Mouse (Mus musculus) spleen, postnatal 36 days (tissue): ENCODE results near the gene Myrf.
A peak's percentile ranks its signal among the peaks of the same experiment; 100 is the strongest.

Experiments used
- DNase-seq, 2 experiments: peaks; one replicate each; pipeline ENCODE4 v3.0.0; 2022; ENCODE audit warnings: low spot score in 2 of 2, mixed read lengths in 1 of 2

Myrf gene

GRCm38 (mm10) chr19:10248128-10248527 lies 7.6 kb upstream of the Myrf start:
- no peak for DNase-seq

DNA sequence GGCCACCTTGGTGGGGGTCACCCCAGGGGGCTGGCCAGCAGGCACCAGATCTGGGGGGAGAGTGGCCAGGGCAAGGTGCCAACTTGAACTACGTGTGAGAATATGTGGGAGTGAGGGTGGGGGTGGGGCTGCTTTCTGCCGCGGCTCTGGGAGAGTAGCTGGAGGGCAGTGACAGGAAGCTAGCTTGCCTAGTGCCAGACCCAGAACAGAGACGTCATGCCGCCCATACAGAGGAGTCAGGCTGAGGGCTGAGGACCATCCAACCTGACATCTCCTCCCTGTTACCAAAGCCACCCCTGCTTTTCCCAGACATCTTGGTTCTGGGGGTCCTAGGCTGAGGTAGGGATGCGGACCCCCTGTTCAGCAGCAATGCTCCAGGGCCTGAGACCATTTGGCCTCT lies 6.6 kb upstream of the Myrf start:
- DNase-seq: no peak

GRCm38 (mm10) chr19:10244183-10244582 lies 3.6 kb upstream of the Myrf start:
- DNase-seq: no peak

DNA sequence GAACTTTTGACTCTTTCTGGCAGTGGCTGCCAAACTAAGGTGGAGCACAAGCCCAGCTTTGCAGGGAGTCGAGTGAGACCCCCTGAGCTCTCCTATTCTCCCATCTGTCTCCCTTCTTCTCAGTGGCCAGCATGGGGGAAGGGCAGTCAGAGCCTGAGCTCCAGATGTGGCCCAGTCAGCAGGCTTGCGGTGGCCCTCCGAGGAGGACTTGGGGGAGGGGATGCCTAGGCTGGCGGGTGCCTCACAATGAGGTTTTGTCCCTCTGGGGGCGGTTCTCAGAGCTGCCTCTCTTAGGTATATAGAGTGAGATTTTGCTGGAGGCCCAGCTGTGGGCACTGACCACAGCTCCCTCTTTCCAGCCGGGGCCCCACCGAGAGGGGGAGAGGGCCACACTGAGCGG lies 2.4 kb upstream of the Myrf start:
- no peak for DNase-seq

DNA sequence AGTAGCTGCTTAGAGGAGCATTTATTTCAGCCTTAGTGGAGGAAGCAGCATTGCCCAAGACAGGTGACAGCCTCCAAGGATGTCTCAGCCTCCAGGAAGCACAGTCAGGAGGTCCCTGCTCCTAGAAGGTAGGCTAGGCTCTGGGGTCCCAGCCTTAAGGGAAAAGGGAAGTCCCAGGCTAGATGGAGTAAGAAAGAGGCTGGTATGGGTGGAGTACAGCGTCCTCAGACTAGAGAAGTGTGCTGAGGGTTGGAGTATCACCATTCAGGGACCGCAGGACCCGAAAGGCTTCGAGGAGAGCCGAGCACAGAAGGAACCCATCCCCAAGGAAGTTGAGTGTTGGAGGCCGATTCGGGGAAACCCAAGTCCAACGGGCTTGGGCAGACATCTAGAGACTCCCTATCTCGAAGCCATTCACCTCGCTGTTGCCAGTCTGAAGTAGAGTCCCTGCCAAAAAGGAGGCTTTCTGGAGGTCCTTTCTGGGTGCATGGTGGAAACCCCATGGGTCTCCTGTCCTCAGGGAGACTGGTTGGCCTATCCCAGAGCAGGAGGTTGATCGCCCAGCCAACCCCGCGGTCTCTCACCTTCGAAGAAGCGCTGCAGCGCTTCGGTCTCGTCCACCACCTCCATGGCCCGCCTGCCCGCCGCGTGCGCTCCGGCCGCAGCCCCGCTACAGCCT lies 434 bp downstream of the Myrf start:
- DNase-seq: no peak

GRCm38 (mm10) chr19:10239419-10239818 lies 1.1 kb downstream of the Myrf start:
- no peak for DNase-seq

DNA sequence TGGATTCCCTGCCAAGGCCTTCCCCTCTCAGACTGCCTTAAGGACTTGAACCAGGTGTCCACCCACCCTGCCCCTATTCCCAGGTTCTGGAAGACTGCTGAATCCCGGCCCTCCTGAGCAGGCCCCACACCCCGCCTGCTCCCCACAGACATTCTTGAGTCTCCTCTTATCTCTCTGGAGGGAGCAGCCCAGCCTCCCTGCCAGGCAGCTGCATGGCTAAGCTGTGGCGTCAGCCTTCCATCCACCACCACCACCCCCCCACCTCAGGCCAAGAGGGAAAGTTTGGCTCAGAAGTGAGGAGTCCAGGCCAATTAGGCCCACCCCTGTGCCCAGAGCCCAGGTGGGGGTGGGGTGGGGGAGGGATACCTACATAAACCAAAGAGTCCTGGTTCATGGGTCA lies 2.1 kb downstream of the Myrf start:
- no peak for DNase-seq

- no peak for DNase-seq
Observed at GRCm38 (mm10) chr19:10235784-10236565, 4.6 kb downstream of the Myrf start.

DNA sequence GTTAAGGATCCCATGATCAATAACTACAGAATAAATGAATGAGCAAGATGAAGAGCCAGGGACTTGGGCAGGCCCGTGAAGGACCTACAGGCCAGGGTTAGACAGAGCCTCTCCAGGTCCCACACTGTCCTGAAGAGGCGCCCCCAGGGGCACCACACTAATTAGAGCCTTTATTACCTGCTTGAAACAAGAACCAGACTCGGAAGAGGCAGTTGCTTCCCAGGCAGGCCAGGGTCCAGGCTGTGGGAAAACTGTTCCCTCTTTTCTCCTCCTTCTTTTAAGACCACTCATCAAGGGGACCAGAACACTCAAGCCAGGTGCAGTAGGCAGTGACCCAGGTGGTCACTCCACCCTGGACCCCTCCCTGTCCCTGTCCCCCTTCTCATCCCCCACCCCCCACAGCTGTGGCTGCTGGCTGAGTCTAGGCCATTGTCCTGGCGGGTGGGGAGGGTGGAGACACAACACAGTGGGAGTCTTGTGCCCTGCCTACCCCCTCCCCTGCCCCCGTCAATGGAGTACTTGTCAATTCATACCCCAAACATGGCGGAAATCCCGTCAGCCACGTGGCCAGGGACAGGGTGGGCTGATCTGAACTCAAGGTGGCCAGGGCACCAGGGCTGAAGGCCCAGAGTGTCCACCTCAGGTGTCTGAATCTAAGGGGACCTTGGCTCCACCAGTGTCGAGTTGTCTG lies 8.1 kb downstream of the Myrf start:
- DNase-seq: no peak

GRCm38 (mm10) chr19:10231871-10232270 lies 8.7 kb downstream of the Myrf start:
- no peak for DNase-seq

GRCm38 (mm10) chr19:10231016-10231415 lies 9.5 kb downstream of the Myrf start:
- no peak for DNase-seq

- DNase-seq: no peak
Observed at GRCm38 (mm10) chr19:10225767-10226166, 14.8 kb downstream of the Myrf start.

DNA sequence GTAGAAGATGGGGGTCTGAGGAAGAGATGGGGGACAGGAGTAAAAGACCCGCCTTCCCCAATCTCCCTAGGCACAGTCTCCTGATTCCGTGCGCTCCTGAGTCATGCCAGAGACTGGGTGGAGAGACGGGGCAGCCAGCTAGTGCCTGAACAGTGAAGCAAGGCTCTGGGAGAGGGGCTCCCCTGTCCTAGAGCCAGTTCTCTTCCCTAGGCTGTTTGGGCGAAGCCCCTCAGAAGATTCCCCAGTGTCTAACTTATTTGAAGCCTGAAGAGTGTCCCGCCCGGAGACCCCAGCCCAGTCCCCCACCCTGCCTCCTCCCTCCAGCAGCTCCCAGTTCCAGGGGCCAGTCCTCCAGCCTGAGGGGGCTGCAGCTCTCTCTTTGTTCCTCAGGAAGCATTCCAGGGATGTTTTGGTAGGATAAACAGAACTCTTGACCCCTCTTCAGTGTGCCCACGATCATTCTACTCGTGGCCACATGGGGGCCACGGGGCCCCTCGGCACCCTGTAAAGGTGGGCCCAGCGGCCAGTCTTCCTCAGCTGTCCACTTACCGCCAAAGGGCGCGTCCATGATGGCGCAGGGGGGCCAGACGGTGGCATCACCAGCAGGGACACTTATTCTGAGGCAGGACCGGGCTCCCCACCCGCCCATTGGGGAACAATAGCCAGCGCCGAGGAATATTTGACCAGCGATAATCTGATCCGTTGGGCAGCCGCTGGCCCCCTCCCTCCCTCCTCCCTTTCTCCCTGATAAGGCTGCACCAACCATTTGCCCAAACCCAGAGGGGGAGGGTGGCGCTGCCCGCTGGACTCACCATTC lies 15.7 kb downstream of the Myrf start:
- no peak for DNase-seq

- no peak for DNase-seq
Observed at GRCm38 (mm10) chr19:10223561-10223960, 17.0 kb downstream of the Myrf start.

GRCm38 (mm10) chr19:10222656-10223055 lies 17.9 kb downstream of the Myrf start:
- DNase-seq: no peak

GRCm38 (mm10) chr19:10221585-10221984 lies 19.0 kb downstream of the Myrf start:
- no peak for DNase-seq

- DNase-seq: no peak
Observed at GRCm38 (mm10) chr19:10219593-10219992, 21.0 kb downstream of the Myrf start.

GRCm38 (mm10) chr19:10219108-10219507 lies 21.4 kb downstream of the Myrf start:
- peak in 1 of 2 experiments; percentile 21 for DNase-seq

DNA sequence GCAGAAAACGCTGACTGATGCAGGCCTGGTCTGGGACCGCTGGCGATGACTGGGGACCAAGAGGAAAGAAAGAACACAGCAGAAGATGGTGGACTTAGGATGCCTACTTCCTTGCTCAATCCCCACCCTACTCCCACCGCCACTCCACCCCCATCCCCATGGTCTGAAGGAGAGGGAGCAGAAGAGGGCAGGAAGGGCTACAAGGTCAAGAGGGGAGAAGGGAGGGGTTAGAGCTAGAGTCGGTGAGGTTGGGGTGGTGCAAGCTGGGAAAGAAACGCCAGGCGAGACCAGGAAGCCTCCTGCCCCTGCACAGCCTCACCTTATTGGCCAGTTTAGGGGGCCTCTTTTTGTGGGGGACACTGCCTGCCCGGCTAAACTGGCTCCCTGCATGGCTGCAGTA lies 24.4 kb downstream of the Myrf start:
- no peak for DNase-seq

DNA sequence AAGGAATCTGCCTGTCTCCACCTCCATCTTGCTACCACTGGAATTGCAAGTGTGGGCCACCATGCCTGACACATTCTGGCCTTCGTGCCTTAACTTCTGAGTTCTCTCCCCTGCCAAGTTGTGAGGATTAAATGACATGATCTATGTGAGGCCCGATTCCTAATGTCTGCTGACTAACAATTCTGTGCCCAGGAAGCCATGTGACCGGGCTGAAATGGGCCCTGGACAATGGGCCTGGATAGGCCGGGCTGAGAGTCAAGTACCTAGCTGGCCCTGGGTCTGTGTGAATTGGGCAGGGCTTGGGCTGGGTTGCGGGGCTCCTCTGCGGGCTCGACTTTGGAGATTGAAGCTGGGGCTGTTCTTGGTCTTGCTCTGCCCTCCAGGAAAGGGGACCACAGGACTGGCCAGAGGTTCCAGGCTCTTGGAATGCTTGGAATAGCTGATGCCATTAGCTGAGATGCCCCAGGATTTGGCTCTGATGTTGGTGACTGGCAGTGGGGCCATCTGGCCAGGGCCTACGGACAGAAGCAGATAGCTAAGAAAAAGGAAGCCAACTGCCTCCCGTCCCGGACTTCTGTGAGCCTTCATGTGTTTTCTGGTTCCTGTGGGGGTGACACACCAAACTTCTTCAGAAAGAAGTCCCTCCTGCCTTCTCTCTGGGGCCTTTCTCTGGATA lies 26.6 kb downstream of the Myrf start:
- DNase-seq: no peak

- no peak for DNase-seq
Observed at GRCm38 (mm10) chr19:10210885-10211284, 29.7 kb downstream of the Myrf start.
